Mouse (Mus musculus) kidney, adult 2 months (tissue): Measurements from ENCODE around the gene P2rx1.

ENCODE experiments used
- CTCF ChIP-seq: fragments of 200-500 bp; conservative IDR thresholded peaks from 2 replicates; pipeline ENCODE4 v1.5.1; 2011; ENCODE audit warnings: low read depth, mild to moderate bottlenecking, control low read depth, low read length, moderate library complexity, mixed read lengths; ENCODE audit not compliant: insufficient read depth, insufficient read length
- POLR2A ChIP-seq: fragments of 200-500 bp; IDR thresholded peaks from one replicate; pipeline ENCODE4 v1.6.1; 2011; ENCODE audit warnings: low read depth, low read length, control low read depth

- TF ChIP-seq CTCF (0 out of 2 replicates have a peak, but pooled peaks have one; percentile 21), POLR2A (no peak)
Observed at GRCm38 (mm10) chr11:72959924-72960679, 38.8 kb upstream of the P2rx1 start.
